ENCODE assay signal across 15 mouse cellular contexts in the genomic region with DNA sequence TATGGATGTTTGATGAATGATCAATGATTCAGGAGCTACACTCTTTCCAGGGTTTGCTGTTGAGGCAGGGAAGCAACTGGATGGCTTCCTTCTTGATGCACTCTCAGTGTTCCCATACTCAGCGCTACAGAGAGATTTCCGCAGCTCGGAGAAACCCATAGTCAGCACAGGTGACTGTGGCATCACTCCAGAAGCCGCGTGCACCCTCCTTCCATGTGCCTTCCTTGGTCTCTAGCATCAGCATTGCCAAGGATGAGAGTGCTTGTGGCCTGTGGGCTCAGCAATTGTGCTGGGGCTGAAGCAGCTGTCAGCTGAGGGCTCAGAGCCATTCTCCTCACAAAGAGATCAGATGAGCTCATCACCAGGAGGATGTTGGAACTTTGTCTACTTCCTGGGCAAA.
"Had no signal": no experiment of that assay in that cellular context is flagged by ENCODE, and none has a peak within 500 bp of the region (broad histone marks: within the 10 kb centered on the region; RNA-seq: fewer than 3 reads in every experiment).

No protein-coding gene starts in this region.

- H3K4me1 ChIP-seq: lung, embryonic 15.5 days; midbrain, embryonic 13.5 days; midbrain, embryonic 15.5 days; neural tube, embryonic 12.5 days; stomach, embryonic 15.5 days had no signal

- DNase-seq: liver, postnatal 0 days; lung, adult 2 months; lung, postnatal 14 days; lung, postnatal 36 days; right cerebral cortex, postnatal 14 days; thymus, adult 2 months; thymus, postnatal 25 days; thymus, postnatal 4 days had no signal

- H3K27ac ChIP-seq: lung, embryonic 15.5 days; macrophage; midbrain, embryonic 13.5 days; midbrain, embryonic 15.5 days; neural tube, embryonic 12.5 days; stomach, embryonic 15.5 days; stomach, postnatal 0 days had no signal

- H3K4me3 ChIP-seq: lung, embryonic 15.5 days; midbrain, embryonic 13.5 days; midbrain, embryonic 15.5 days; neural tube, embryonic 12.5 days; stomach, embryonic 15.5 days had no signal

- H3K27me3 ChIP-seq: lung, embryonic 15.5 days; midbrain, embryonic 13.5 days; midbrain, embryonic 15.5 days; neural tube, embryonic 12.5 days; stomach, embryonic 15.5 days had no signal
